Mouse (Mus musculus) forebrain, embryonic 12.5 days (tissue): Measurements from ENCODE around the gene Hmgcll1. TPM values are rescaled to one million over a fixed set of nuclear protein-coding genes. Genes with fewer than 3 reads are reported as not detected.

Experiments used
- ATAC-seq: fragments of 200-750 bp; cut with Nextera tagmentation; 2 replicates; pipeline ENCODE4 v1.8.0; 2017; ENCODE audit warnings: moderate TSS enrichment; ENCODE audit not compliant: low FRiP score
- H3K27ac ChIP-seq: fragments of 300-500 bp; sonication (generic); 2 replicates; pipeline ENCODE4 v1.5.1; 2016; ENCODE audit warnings: mild to moderate bottlenecking
- H3K27me3 ChIP-seq: fragments of 300-500 bp; sonication (generic); 2 replicates; pipeline ENCODE4 v1.6.1; 2016; ENCODE audit warnings: mild to moderate bottlenecking
- H3K36me3 ChIP-seq: fragments of 300-500 bp; sonication (generic); replicated peaks from 2 replicates; pipeline ENCODE4 v1.6.1; 2016; ENCODE audit warnings: mild to moderate bottlenecking
- H3K4me1 ChIP-seq: fragments of 300-500 bp; sonication (generic); 2 replicates; pipeline ENCODE4 v1.6.1; 2016
- H3K4me2 ChIP-seq: fragments of 300-500 bp; sonication (generic); 2 replicates; pipeline ENCODE4 v1.6.1; 2016; ENCODE audit warnings: mild to moderate bottlenecking, moderate library complexity
- H3K4me3 ChIP-seq: fragments of 300-500 bp; sonication (generic); replicated peaks from 2 replicates; pipeline ENCODE4 v1.5.1; 2016; ENCODE audit warnings: mild to moderate bottlenecking
- H3K9ac ChIP-seq: fragments of 300-500 bp; sonication (generic); 2 replicates; pipeline ENCODE4 v1.6.1; 2016; ENCODE audit warnings: mild to moderate bottlenecking
- H3K9me3 ChIP-seq: fragments of 300-500 bp; sonication (generic); 2 replicates; pipeline ENCODE4 v1.6.1; 2016
- WGBS: fragments of 180-500 bp; shearing (Covaris S2); methylation state at CpG from one replicate; pipeline ENCODE4 v1.1.7; 2016; 5-methylcytosine and 5-hydroxymethylcytosine counted together
- polyA plus RNA-seq: library from polyadenylated mRNA; unstranded; fragments of >200 nt; fragmentation: Nextera tagmentation; extraction: Ambion mirVana; gene quantifications from 2 replicates; pipeline ENCODE4 v1.2.1, GENCODE M21; 2016

Gene Hmgcll1
- polyA plus RNA-seq, 1 experiment from 2014 or later, result 13.1 TPM

- H3K4me1 ChIP-seq, result peaks cover 3% of the 10 kb centered on the region
- no peak overlapping the region for H3K9ac ChIP-seq
- H3K27ac ChIP-seq, result no peak overlapping the region
- WGBS, result 95% methylated on average over 10 of the region's 10 CpGs
- 0 out of 2 replicates have a peak, but pooled peaks cover 3% of the 10 kb centered on the region for H3K27me3 ChIP-seq
- H3K9me3 ChIP-seq, result no peaks in the 10 kb centered on the region
- H3K4me2 ChIP-seq, result no peak overlapping the region
- H3K36me3 ChIP-seq, result no peaks in the 10 kb centered on the region
- no peak overlapping the region for H3K4me3 ChIP-seq
- no peak for ATAC-seq
Observed at GRCm38 (mm10) chr9:76016506-76016905, 1.9 kb downstream of the Hmgcll1 start.

GRCm38 (mm10) chr9:76023551-76023973 is 8.9 kb downstream of the Hmgcll1 start:
- no peaks in the 10 kb centered on the region for H3K27me3 ChIP-seq
- no peaks in the 10 kb centered on the region for H3K4me1 ChIP-seq
- no peak overlapping the region for H3K27ac ChIP-seq
- H3K9ac ChIP-seq, result no peak overlapping the region
- H3K36me3 ChIP-seq, result no peaks in the 10 kb centered on the region
- no peak for ATAC-seq
- H3K9me3 ChIP-seq, result no peaks in the 10 kb centered on the region
- no peak overlapping the region for H3K4me2 ChIP-seq
- WGBS, result 44% methylated on average over 5 of the region's 5 CpGs
- H3K4me3 ChIP-seq, result no peak overlapping the region

- Histone ChIP-seq H3K27ac (no peak overlapping the region), H3K4me1 (no peaks in the 10 kb centered on the region), H3K36me3 (no peaks in the 10 kb centered on the region), H3K9ac (no peak overlapping the region), H3K27me3 (no peaks in the 10 kb centered on the region), H3K4me2 (no peak overlapping the region), H3K4me3 (no peak overlapping the region), H3K9me3 (no peaks in the 10 kb centered on the region)
- 41% methylated on average over 5 of the region's 5 CpGs for WGBS
- no peak for ATAC-seq
Observed at GRCm38 (mm10) chr9:76024277-76025246, 9.9 kb downstream of the Hmgcll1 start.

- WGBS, result 87% methylated on average over 16 of the region's 16 CpGs
- Histone ChIP-seq H3K36me3 (no peaks in the 10 kb centered on the region), H3K4me1 (no peaks in the 10 kb centered on the region), H3K4me3 (no peak overlapping the region), H3K9me3 (no peaks in the 10 kb centered on the region), H3K27me3 (no peaks in the 10 kb centered on the region), H3K9ac (no peak overlapping the region), H3K27ac (no peak overlapping the region), H3K4me2 (no peak overlapping the region)
- no peak for ATAC-seq
Observed at GRCm38 (mm10) chr9:76029471-76030199, 15.0 kb downstream of the Hmgcll1 start.

GRCm38 (mm10) chr9:76035058-76035457 is 20.4 kb downstream of the Hmgcll1 start:
- Histone ChIP-seq H3K4me3 (no peak overlapping the region), H3K9me3 (no peaks in the 10 kb centered on the region), H3K27ac (no peak overlapping the region), H3K9ac (no peak overlapping the region), H3K36me3 (no peaks in the 10 kb centered on the region), H3K4me1 (no peaks in the 10 kb centered on the region; the same call in 1 of the 2 replicates), H3K27me3 (no peaks in the 10 kb centered on the region), H3K4me2 (no peak overlapping the region)
- ATAC-seq, result no peak
- WGBS, result 54% methylated on average over 7 of the region's 7 CpGs

GRCm38 (mm10) chr9:76038327-76039103 is 23.9 kb downstream of the Hmgcll1 start:
- H3K4me1 ChIP-seq, result peaks cover 4% of the 10 kb centered on the region; the same call in 1 of the 2 replicates
- 44% methylated on average over 9 of the region's 9 CpGs for WGBS
- H3K4me3 ChIP-seq, result no peak overlapping the region
- no peak overlapping the region for H3K27ac ChIP-seq
- H3K9ac ChIP-seq, result no peak overlapping the region
- H3K4me2 ChIP-seq, result no peak overlapping the region
- no peaks in the 10 kb centered on the region for H3K36me3 ChIP-seq
- H3K27me3 ChIP-seq, result no peaks in the 10 kb centered on the region
- peak; percentile 33; the same call in 1 of the 2 replicates for ATAC-seq
- no peaks in the 10 kb centered on the region for H3K9me3 ChIP-seq

GRCm38 (mm10) chr9:76039711-76040110 is 25.1 kb downstream of the Hmgcll1 start:
- ATAC-seq, result no peak
- Histone ChIP-seq H3K9ac (no peak overlapping the region), H3K4me2 (no peak overlapping the region), H3K4me3 (no peak overlapping the region), H3K4me1 (peaks cover 4% of the 10 kb centered on the region; the same call in 1 of the 2 replicates), H3K27ac (no peak overlapping the region), H3K9me3 (no peaks in the 10 kb centered on the region), H3K36me3 (no peaks in the 10 kb centered on the region), H3K27me3 (no peaks in the 10 kb centered on the region)
- WGBS, result 90% methylated on average over 5 of the region's 5 CpGs

GRCm38 (mm10) chr9:76043341-76043740 is 28.7 kb downstream of the Hmgcll1 start:
- Histone ChIP-seq H3K4me1 (peaks cover 4% of the 10 kb centered on the region; the same call in 1 of the 2 replicates), H3K9ac (no peak overlapping the region), H3K4me2 (no peak overlapping the region), H3K9me3 (no peaks in the 10 kb centered on the region), H3K36me3 (no peaks in the 10 kb centered on the region), H3K27ac (no peak overlapping the region), H3K4me3 (no peak overlapping the region), H3K27me3 (no peaks in the 10 kb centered on the region)
- 48% methylated on average over 5 of the region's 5 CpGs for WGBS
- no peak for ATAC-seq

- no peak for ATAC-seq
- Histone ChIP-seq H3K4me1 (no peaks in the 10 kb centered on the region), H3K36me3 (no peaks in the 10 kb centered on the region), H3K9me3 (no peaks in the 10 kb centered on the region), H3K9ac (no peak overlapping the region), H3K4me3 (no peak overlapping the region), H3K27ac (no peak overlapping the region), H3K27me3 (no peaks in the 10 kb centered on the region), H3K4me2 (no peak overlapping the region)
- WGBS, result 91% methylated on average over 3 of the region's 3 CpGs
Observed at GRCm38 (mm10) chr9:76060935-76061334, 46.3 kb downstream of the Hmgcll1 start.

- WGBS, result 87% methylated on average over 4 of the region's 4 CpGs
- no peak for ATAC-seq
Observed at GRCm38 (mm10) chr9:76061492-76061891, 46.8 kb downstream of the Hmgcll1 start.

GRCm38 (mm10) chr9:76064164-76064563 is 49.5 kb downstream of the Hmgcll1 start:
- no peak for ATAC-seq
- Histone ChIP-seq H3K36me3 (no peaks in the 10 kb centered on the region), H3K4me1 (no peaks in the 10 kb centered on the region), H3K9ac (no peak overlapping the region), H3K4me3 (no peak overlapping the region), H3K27ac (no peak overlapping the region), H3K27me3 (no peaks in the 10 kb centered on the region), H3K4me2 (no peak overlapping the region), H3K9me3 (no peaks in the 10 kb centered on the region)
- 86% methylated on average over 2 of the region's 2 CpGs for WGBS

More at GRCm38 (mm10) chr9:76061492-76061891, 46.8 kb downstream of the Hmgcll1 start:
- Histone ChIP-seq H3K9ac (no peak overlapping the region), H3K27me3 (no peaks in the 10 kb centered on the region), H3K36me3 (no peaks in the 10 kb centered on the region), H3K4me2 (no peak overlapping the region), H3K4me1 (no peaks in the 10 kb centered on the region), H3K4me3 (no peak overlapping the region), H3K9me3 (no peaks in the 10 kb centered on the region), H3K27ac (no peak overlapping the region)

GRCm38 (mm10) chr9:76091561-76091960 is 76.9 kb downstream of the Hmgcll1 start:
- no peak overlapping the region for H3K9ac ChIP-seq
- H3K4me2 ChIP-seq, result no peak overlapping the region
- no peaks in the 10 kb centered on the region for H3K4me1 ChIP-seq
- 83% methylated on average over 2 of the region's 2 CpGs for WGBS
- H3K27ac ChIP-seq, result no peak overlapping the region
- H3K4me3 ChIP-seq, result no peak overlapping the region
- H3K36me3 ChIP-seq, result no peaks in the 10 kb centered on the region
- no peaks in the 10 kb centered on the region for H3K27me3 ChIP-seq
- H3K9me3 ChIP-seq, result no peaks in the 10 kb centered on the region
- no peak for ATAC-seq
